Mouse (Mus musculus) brain, embryonic 14.5 days (tissue): ENCODE data around the gene Mettl26.

ENCODE experiments used
- CTCF ChIP-seq: fragments of 200-500 bp; IDR thresholded peaks from 2 replicates; pipeline ENCODE4 v1.5.1; 2012; ENCODE audit warnings: inconsistent platforms, mild to moderate bottlenecking, moderate library complexity, borderline replicate concordance; ENCODE audit not compliant: insufficient read depth, insufficient read length; ENCODE audit errors: extremely low read depth
- POLR2A ChIP-seq: fragments of 200-500 bp; IDR thresholded peaks from 2 replicates; pipeline ENCODE4 v1.6.1; 2012; ENCODE audit warnings: mild to moderate bottlenecking, inconsistent platforms, borderline replicate concordance; ENCODE audit not compliant: poor library complexity, insufficient read depth, insufficient read length, severe bottlenecking; ENCODE audit errors: extremely low read depth

DNA sequence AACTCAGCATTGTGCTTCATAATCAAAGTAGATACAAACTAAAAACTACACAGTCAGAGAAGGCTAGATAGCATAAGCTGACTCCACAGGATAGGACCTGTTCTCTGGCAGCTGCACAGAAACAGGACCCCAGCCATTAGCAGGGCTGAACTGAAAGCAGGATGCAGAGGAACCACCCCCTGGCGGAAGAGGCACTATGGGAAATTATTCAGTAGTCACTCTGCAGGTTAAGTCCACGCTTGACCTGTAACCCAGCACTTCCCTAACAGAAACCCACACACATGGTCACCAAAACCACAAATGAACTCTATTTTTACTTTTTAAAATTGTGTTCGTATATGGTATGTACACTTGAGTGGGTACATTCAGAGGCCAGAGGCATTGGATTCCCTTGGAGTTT, 28.2 kb downstream of the Mettl26 start:
- TF ChIP-seq CTCF (no peak), POLR2A (no peak)
